Mouse (Mus musculus) cerebellum, postnatal 4 days (tissue): ENCODE data around the gene Ankrd13a.
A peak's percentile ranks its signal among the peaks of the same experiment; 100 is the strongest.

Experiments used
- DNase-seq, 2 experiments: peaks; one replicate each; pipeline ENCODE4 v3.0.0; 2022; ENCODE audit warnings: low spot score in 2 of 2, mixed read lengths in 1 of 2

Gene Ankrd13a

DNA sequence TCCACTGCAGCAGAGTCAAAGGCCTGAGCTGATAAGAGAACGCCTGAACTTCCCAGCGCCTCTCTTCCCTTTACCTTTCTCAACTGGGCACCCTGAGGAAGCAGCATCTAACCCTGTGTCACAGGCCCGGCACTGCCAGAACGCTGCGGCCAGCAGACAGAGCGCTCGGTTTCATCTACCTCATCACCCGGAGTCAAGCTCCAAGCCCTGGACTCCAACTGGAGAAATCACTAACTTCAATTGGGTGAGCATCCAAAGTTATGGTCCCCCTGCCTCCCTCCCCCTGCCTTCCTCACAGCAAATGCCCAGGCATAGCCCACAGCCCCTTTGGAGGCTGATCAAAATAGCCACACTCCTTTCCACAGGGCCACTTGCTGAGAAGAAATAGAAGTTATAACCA lies 7.8 kb upstream of the Ankrd13a start:
- DNase-seq, result no peak

DNA sequence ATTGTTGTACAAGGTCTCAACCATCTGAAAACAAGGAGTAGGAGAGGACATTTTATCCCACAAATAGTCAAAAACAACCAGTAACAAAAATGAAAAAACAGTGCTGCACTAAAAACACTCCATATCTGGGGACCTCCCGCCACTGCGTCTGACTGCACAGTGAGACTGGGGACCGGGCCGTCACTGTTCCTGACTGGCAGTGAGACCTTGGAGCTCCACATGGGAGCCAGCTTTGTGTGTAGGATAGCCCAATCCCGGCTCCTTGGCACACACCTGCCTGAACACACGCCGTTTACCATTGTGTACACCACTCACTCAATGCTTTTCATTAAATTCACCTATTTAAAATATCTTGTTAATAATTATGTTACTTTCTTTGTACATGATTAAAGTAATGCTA lies 7.3 kb upstream of the Ankrd13a start:
- no peak for DNase-seq

DNA sequence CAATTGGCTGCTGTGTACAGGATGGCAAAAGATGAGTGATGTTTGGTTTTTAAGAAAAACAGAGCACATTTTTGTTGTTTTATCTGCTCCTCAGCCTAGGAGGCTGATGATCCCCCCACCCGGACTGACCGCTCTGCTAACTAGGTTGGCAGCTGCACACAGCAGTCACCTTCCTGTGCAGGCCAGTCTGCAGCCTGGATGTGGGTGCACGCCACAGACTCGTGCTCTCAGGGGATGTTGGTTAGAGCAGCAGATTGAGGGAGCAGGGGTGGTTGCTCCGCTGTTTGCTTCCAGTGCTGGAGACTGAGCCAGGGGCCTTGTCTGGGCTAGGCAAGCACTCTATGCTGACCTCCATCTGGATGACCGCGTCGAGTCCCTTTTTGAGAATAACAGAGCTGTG lies 4.7 kb upstream of the Ankrd13a start:
- no peak for DNase-seq

- no peak for DNase-seq
Observed at GRCm38 (mm10) chr5:114771796-114772195, 2.7 kb upstream of the Ankrd13a start.

DNA sequence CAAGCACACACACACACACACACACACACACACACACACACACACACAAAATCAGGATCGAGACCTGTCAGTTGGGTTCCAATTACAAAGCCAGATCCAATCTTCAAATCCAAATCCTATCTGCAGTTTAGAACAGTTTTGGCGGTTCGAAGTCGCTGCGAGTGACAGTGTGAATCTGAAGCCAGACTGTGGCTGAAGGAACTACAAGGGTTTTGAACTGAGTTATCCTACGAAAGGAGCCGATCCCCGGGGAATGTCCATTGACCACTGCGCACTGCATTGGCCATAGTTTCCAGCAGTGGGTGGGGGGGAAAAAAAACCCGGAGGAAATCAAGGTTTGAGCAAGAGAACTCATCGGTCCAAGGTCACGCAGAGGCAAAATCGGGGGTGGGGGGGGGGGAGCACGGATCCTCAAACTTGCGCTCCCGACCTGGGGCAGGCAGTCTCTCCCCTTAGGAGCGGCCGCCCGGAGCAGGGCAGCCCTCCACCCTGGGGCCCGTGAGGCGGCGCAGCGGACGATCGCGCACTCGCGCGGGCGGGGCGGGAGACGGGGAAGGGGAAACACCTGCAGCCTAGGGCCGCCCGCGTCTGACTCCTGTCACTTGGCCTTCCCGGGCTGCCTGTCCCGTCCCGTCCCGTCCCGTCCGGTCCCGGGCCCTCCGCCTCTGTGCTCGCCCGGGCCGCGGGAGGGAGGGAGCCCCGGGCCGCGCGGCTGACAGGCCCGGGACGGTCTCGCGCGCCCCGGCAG lies 1.8 kb upstream of the Ankrd13a start:
- DNase-seq, result peak in 1 of 2 experiments; percentile 47

- DNase-seq, result peak; percentile 96 to 97
Observed at GRCm38 (mm10) chr5:114773211-114773710, 1.2 kb upstream of the Ankrd13a start.

- no peak for DNase-seq
Observed at GRCm38 (mm10) chr5:114773780-114774179, 697 bp upstream of the Ankrd13a start.

DNA sequence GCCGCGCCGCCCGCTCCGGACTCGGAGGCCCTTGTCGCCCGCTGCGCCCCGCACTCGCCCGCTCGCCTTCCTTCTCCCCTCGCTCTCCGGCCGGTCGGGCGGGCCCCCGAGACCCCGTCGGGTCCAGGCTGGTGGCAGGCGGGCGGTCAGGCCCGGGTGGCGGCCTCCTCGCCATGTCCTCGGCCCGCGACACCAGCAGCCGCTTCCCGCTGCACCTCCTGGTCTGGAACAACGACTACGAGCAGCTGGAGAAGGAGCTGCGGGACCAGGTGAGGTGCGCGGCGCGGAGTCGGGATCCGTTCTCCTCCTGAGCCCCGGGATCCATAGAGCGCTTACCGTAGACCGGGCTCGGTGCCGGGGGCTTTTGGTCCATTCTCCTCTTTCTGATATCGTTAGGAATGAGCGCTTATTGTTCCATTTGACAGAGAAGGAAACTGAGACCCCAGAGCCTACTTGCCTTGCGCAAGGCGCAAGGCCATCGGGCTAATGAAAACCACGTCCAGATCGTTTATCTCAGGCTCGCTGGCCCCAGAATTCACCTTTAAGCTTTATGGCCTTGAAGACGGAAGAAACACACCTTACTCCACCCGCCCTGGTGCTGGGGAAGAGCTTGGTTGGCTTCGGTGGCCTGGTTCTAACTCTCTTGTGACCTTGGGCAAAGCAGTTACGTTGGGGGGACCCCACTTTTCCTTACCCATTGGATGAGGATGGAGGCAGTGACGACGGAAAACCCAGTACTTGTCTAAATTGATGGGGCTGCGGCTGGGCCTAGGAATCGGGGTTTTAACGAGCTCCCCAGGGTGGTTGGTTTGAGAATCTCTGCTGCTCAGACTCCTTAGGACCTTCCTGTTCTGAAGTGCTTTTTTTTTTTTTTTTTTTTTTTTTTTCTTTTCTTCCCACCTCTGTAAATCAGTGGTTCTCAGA lies 841 bp downstream of the Ankrd13a start, which contains the start of gene Git2:
TSS of gene Git2 (minus strand) at position 462 of the 924 bp plus-strand sequence.
- DNase-seq, result no peak

GRCm38 (mm10) chr5:114776174-114776573 lies 1.7 kb downstream of the Ankrd13a start:
- DNase-seq, result no peak

GRCm38 (mm10) chr5:114779956-114780489 lies 5.5 kb downstream of the Ankrd13a start:
- no peak for DNase-seq

DNA sequence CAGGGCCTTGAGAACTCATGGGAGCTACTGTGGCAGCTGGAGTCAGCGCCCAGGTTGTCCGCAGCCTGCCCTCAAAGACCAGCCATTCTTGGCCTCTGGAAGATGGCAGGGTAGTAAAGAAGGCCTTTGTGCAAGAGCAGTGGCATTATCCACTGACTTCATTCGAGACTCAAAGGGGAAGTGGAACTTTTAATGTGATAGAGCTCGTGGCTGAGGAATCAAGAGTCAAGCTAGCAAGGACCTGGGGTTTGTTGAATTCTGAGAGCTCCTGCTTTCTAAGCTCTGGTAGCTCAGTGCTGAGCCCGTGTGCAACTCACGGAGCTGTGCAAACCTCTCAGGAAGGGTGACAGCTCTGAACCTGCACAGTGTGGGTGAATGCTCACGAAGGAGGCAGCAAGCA lies 6.4 kb downstream of the Ankrd13a start:
- DNase-seq, result no peak

- DNase-seq, result no peak
Observed at GRCm38 (mm10) chr5:114782991-114783390, 8.5 kb downstream of the Ankrd13a start.

GRCm38 (mm10) chr5:114783405-114784163 lies 9.1 kb downstream of the Ankrd13a start:
- no peak for DNase-seq

DNA sequence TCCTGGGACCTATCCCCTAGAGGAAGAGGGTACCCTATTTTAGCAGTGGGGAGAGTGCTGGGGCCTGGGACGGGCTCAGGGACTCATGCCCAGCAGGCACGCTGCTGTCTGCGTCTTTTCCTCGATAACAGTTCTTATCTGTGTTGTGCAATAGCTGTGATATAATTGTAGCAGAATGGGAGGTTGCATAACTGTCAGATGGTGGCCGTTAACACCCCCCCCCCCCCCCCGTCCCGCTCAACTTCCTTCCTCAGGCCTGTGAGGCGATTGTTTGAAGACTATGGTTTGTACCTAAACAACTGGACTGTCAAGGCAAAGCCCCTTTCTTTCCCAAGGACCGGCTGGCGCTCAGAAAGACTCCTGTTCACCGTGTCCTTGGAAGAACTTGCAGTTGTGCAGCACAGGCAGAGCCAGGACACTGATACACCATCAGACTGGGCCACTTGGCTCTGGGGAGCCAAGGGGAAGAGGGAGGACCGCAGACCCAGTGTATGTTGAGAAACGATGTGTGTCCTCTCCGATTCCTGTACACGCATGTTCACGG lies 10.2 kb downstream of the Ankrd13a start:
- DNase-seq, result no peak

DNA sequence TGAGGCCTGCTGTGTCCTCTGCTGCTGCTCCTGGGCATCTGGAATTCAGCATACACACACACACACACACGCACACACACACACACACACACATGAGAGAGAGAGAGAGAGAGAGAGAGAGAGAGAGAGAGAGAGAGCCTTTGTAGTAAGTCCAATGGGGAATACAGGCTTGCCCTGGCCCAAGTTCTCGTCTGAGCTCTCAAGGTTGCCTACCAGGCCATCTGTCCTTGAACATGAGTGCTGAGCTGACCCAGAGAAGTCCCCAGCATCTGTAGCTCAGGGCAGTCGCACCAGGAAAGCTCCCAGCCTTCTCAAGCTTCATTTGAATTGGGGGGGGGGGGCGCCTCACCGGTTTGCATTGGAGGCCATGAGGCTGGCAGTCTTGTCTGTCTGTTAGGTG lies 10.7 kb downstream of the Ankrd13a start:
- no peak for DNase-seq

GRCm38 (mm10) chr5:114793317-114793716 lies 18.8 kb downstream of the Ankrd13a start:
- no peak for DNase-seq

DNA sequence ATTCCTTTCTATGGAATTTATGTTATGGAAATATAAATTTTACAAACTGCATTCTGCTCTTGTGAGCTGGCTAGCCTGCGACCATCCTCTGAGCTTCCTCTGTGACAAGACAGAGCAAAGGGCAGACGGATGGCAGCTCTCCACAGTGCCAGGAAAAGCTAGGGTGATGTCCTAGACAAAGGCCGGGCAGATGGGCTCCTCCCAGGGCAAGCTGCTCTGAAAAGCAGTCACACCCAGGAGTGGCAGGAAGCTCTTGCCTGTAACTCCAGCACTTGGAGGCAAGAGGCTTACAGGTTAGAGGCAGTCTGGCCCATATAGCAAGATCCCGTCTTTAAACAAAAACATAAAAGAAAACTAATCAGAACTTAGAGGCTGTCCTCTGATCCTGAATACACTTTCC lies 20.1 kb downstream of the Ankrd13a start:
- no peak for DNase-seq

DNA sequence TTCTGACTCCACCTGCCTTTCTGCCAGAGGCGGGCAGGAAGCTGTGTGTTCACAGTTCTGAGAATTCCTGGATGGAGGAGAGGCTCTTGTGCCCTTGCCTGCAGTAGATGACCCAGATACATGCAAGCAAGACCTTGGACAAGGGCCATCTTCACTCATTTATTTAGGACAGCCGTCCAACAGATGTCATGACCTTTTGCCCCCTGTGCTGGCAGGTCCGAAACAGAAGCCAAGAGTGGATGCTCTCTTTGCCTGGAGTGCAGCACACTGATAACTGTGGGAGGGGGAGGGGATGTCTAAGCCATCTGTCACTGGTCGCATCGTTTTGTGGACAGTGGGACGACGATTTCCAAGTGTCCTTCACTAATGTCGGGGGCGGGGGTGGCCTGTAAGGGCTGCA lies 20.8 kb downstream of the Ankrd13a start:
- peak in 1 of 2 experiments; percentile 38 for DNase-seq

DNA sequence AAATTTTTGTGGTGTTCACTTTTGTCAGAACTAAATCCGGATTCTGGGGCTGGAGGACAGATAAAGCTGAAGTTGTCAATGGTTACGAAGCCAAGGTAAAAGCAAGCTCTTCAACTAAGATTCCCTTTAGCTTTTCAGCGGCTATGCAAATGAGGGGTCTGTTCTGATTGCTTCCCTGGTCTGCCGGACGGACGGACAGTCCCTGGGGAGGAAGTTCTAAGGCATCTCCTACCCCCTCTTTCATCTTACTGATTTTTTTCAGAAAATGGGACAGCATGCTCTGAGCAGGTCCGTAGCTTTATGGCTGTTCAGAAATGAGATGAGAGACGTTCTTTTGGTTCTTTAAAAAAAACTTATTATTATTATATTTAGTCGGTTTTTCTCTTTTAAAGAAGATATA lies 21.2 kb downstream of the Ankrd13a start:
- no peak for DNase-seq

DNA sequence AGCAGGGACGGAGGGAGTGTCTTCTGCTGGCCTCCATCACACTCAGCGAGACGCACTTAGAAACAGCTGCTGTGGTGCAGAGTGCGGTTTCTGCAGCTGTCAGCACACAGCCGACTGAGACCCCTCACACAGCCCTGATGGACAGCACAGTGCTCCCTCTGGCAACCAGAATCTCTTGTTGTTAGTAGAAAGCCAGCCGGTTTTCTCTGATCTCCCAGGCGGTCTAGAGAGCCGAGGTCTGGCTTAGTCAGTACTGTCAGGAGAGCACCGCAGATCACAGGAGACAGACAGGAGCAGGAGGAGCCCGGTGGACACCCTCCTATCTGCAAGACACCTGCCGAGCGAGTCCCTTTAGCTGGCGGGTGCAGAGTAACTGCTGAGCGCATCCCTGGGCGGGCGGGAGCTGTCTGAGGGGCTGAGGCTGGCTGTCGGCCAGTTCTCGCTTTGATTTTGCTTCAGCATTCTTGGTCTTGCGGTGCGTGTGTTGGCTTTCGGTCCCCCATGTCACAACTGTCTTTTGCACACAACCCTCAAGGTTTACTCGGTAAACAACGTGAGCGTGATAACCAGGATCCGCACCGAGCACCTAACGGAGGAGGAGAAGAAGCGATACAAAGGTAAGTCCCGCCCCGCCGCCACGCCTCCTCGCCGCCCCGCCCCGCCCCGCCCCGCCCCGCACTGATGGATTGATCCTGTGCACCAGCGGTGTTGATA lies 22.0 kb downstream of the Ankrd13a start:
- DNase-seq, result peak; percentile 33 to 40

- no peak for DNase-seq
Observed at GRCm38 (mm10) chr5:114797253-114797652, 22.8 kb downstream of the Ankrd13a start.
